Mouse (Mus musculus): ENCODE measurements around the gene Exoc2. TPM values are rescaled to one million over a fixed set of nuclear protein-coding genes. Genes with fewer than 3 reads are reported as not detected.
A peak's percentile ranks its signal among the peaks of the same experiment; 100 is the strongest.

Gene Exoc2
- polyA plus RNA-seq, 1 experiment from 2014 or later = 38.7 TPM

DNA sequence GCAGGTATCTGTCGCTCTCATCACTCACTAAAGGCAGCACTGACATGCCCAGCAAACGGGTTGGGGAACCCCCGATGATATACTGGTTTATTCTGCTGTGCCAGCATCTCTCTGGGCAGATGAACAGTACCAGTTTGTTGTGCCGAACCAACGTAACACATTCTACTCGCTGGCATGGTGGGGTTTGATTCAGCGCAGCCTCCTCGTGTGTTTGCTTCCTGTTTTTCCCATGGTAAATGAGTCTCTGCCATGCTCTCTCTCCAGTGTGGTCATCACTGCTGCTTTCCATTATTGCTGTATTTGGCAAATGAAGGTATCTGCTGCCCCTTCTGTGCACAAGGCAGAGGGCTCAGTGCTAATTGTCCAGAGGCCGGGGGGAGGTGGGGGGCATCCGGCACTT is 15.8 kb upstream of the Exoc2 start:
- no peak overlapping the region for H3K27ac ChIP-seq (replicated peaks)
- no peak for DNase-seq (ENCODE audit: low spot score)
- no peaks in the 10 kb centered on the region for H3K36me3 ChIP-seq (replicated peaks)
- no peak overlapping the region for H3K4me3 ChIP-seq
- H3K27me3 ChIP-seq (replicated peaks; ENCODE audit: low read depth, poor library complexity, severe bottlenecking) = peaks cover 54% of the 10 kb centered on the region
- H3K9me3 ChIP-seq = no peaks in the 10 kb centered on the region
- peaks cover 16% of the 10 kb centered on the region for H3K4me1 ChIP-seq
- WGBS = 88% methylated on average over 10 of the region's 10 CpGs

DNA sequence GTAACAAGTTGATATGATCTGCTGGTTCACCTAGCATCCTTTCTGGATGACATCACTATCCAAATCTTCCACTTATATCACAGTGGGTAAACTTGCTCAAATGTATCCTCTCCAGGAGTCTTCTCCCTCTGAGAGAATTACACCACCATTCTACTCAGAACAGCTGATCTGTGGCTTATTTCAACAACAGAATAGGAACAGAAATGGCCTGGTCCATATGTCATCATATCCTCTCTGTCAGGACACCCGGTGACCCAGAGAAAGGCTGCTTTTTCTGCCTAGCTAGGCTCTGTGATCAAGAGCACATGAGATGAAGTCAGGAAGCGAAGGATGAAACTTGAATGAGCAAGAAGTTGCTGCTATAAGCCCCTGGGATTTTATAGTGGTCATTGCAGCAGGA is 13.8 kb upstream of the Exoc2 start:
- Histone ChIP-seq H3K4me1 (peaks cover 16% of the 10 kb centered on the region), H3K9me3 (no peaks in the 10 kb centered on the region), H3K27me3 (replicated peaks; ENCODE audit: low read depth, poor library complexity, severe bottlenecking) (peaks cover 58% of the 10 kb centered on the region), H3K4me3 (no peak overlapping the region), H3K27ac (replicated peaks) (no peak overlapping the region), H3K36me3 (replicated peaks) (no peaks in the 10 kb centered on the region)
- WGBS = 90% methylated on average over 2 of the region's 2 CpGs
- no peak for DNase-seq (ENCODE audit: low spot score)

DNA sequence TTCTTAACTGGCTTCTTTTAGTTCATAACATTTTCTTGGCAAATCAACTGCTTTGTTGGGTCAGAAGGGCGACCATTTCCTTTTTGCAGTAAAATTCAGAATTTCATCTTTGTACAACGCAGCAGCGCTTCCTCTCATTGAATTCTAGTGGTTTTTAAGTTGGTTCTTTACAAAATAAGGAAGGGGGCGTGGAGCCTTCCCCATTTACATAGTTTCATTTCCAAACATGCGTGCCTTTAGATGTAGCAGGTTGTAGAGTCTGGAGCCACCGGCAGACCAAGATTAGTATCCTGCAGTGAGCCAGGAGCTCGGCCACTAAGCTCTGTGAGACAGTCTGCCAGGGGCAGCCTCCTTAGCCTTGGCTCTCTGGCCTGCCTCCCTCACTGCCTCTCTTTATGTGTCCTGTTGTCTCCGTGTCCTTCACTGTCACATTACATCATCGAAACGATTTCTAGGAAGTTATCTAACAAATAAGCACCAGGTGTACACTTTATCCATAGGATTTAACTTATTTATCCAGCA is 13.1 kb upstream of the Exoc2 start:
- Histone ChIP-seq H3K27ac (replicated peaks) (no peak overlapping the region), H3K9me3 (no peaks in the 10 kb centered on the region), H3K27me3 (replicated peaks; ENCODE audit: low read depth, poor library complexity, severe bottlenecking) (peaks cover 57% of the 10 kb centered on the region), H3K36me3 (replicated peaks) (no peaks in the 10 kb centered on the region), H3K4me3 (no peak overlapping the region), H3K4me1 (peaks cover 16% of the 10 kb centered on the region)
- DNase-seq (ENCODE audit: low spot score) = no peak
- 75% methylated on average over 10 of the region's 10 CpGs for WGBS

DNA sequence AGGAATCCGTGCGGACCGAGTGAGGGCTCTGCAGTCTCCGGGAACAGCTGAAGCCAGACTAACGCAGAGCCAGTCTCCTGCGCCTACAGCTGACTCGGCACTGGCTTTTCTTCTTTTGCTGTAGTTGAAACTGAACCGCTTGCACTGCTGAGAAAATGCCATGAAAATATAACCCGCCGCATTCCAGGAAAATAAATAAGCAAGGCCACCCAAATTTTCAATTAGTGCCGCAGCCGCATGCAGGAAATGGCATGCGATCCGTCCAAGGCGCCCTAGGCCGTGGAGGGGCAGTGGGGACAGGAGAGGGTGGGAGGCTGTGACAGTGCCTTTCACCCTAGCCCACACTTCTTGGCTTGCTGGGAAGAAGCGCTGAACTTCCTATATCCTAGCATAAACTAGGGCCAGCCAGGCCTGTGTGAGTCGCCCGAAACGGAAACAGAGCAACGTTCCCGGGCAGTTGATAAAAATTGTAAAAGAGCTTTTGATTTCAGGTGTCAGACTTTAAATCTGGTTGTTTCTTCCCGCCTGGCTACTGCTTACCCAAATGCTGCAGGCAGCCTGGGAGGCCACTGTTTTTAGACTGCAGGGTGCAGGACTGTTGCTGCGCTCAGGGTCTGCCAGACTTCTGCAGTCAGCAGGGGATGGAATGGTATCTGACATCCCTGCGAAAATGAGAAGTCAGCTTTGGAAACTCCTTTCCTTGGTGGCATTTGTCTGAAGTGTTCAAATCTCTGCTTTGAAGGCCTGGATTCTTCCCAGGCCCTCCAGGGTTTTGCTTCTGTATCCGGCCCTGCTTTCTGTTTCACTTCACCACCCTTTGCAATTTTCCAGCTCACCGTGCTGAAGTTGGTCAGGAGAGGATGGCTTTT is 11.9 kb upstream of the Exoc2 start:
- no peaks in the 10 kb centered on the region for H3K9me3 ChIP-seq
- H3K27me3 ChIP-seq (replicated peaks; ENCODE audit: low read depth, poor library complexity, severe bottlenecking) = peaks cover 48% of the 10 kb centered on the region
- no peaks in the 10 kb centered on the region for H3K36me3 ChIP-seq (replicated peaks)
- H3K27ac ChIP-seq (replicated peaks) = peak overlapping the region; percentile 66
- H3K4me1 ChIP-seq = peaks cover 16% of the 10 kb centered on the region
- DNase-seq (ENCODE audit: low spot score) = peak; percentile 56
- WGBS = 14% methylated on average over 27 of the region's 27 CpGs
- peak overlapping the region; percentile 51 for H3K4me3 ChIP-seq

DNA sequence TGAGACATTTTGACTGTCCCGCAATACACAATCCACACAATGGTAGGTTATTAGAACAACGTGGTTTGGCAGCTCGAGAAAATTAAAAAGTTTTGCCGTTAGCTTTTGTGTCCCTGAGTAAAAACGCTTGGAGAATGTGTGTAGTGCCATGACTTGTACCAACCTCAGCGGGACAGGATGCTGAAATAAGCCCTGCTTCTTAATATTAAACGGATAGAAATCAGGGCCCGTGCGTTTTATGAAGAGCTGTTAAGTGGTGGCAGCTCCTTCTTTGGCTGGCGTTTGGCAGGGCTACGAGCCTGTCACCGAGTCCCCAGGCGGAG is 11.3 kb upstream of the Exoc2 start:
- WGBS = 20% methylated on average over 13 of the region's 13 CpGs
- no peaks in the 10 kb centered on the region for H3K36me3 ChIP-seq (replicated peaks)
- peaks cover 16% of the 10 kb centered on the region for H3K4me1 ChIP-seq
- no peak for DNase-seq (ENCODE audit: low spot score)
- peak overlapping the region; percentile 57 for H3K27ac ChIP-seq (replicated peaks)
- H3K9me3 ChIP-seq = no peaks in the 10 kb centered on the region
- peaks cover 48% of the 10 kb centered on the region for H3K27me3 ChIP-seq (replicated peaks; ENCODE audit: low read depth, poor library complexity, severe bottlenecking)
- H3K4me3 ChIP-seq = peak overlapping the region; percentile 51

DNA sequence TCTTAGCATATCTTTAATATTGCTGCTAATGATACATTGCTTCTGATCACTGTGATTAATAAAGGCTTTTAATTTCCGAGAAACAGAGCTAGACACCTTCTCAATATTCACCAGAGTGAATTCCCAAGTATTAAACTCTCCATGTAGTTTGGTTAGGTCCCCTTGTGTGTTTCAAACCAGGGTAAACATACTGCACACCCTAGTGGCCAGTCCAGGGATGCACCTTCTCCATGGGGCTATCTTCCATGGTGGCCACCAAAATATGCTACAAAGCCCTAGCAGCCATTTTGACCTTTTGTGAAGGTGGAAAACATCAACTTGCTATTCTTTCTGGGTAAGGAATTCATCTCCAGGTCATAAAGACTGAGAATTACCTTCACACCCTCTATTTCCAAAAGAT is 7.8 kb upstream of the Exoc2 start:
- 67% methylated on average over 1 of the region's 1 CpGs for WGBS
- Histone ChIP-seq H3K27ac (replicated peaks) (no peak overlapping the region), H3K4me3 (no peak overlapping the region), H3K4me1 (peaks cover 16% of the 10 kb centered on the region), H3K27me3 (replicated peaks; ENCODE audit: low read depth, poor library complexity, severe bottlenecking) (peaks cover 30% of the 10 kb centered on the region), H3K36me3 (replicated peaks) (no peaks in the 10 kb centered on the region), H3K9me3 (no peaks in the 10 kb centered on the region)
- DNase-seq (ENCODE audit: low spot score) = peak; percentile 34

DNA sequence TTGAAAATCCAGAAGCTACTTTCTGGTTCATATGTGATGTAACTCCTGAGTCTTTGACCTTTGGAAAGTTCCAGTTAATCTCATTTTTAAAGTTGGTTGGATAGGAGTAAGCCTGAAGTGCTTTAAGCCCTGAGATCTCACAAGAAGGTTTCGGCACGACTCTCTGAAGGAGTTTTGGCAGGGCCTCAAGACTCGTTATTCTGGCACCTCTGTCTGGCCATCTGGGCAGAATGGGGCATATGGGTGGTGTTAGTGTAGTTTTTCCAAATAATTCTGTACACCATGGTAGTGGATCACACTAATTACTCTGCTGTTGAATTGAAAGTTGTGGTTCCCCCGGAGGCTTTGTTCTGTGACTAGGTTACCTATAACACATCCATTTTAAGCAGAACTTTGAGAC is 4.3 kb upstream of the Exoc2 start:
- no peak overlapping the region for H3K4me3 ChIP-seq
- no peak for DNase-seq (ENCODE audit: low spot score)
- H3K36me3 ChIP-seq (replicated peaks) = no peaks in the 10 kb centered on the region
- H3K27me3 ChIP-seq (replicated peaks; ENCODE audit: low read depth, poor library complexity, severe bottlenecking) = 0 out of 2 replicates have a peak, but pooled peaks cover 4% of the 10 kb centered on the region
- no peaks in the 10 kb centered on the region for H3K9me3 ChIP-seq
- H3K27ac ChIP-seq (replicated peaks) = no peak overlapping the region
- peaks cover 10% of the 10 kb centered on the region for H3K4me1 ChIP-seq
- 73% methylated on average over 4 of the region's 4 CpGs for WGBS

DNA sequence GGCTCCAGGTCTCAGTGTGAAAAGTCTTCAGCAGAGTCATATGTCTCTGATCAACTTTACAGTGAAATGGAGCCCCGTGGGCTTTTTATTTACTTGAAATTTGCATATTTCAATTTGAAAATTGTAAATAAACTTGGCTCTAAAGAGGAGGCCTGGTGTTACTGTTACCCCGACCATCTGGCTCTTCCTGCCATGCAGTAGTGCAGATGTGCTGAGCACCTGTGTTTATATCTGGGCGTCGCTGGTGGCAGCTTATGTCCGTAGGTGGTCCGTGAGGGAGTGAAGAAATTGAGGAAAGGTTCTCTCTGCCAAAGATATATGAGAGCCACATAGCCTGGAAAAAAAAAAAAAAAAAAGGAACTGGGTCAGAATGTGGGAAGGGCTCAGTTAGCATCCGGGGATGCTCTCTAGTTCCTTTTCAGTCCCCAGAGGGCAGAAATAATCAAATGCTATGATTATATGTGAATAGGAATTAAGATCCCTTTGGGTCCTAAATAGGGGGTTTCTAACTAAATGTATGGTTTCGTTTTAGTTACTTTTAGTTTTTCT is 2.7 kb upstream of the Exoc2 start:
- 0 out of 2 replicates have a peak, but pooled peaks cover 4% of the 10 kb centered on the region for H3K27me3 ChIP-seq (replicated peaks; ENCODE audit: low read depth, poor library complexity, severe bottlenecking)
- H3K27ac ChIP-seq (replicated peaks) = no peak overlapping the region
- DNase-seq (ENCODE audit: low spot score) = no peak
- no peaks in the 10 kb centered on the region for H3K9me3 ChIP-seq
- no peak overlapping the region for H3K4me3 ChIP-seq
- H3K36me3 ChIP-seq (replicated peaks) = no peaks in the 10 kb centered on the region
- WGBS = 64% methylated on average over 8 of the region's 8 CpGs
- peaks cover 22% of the 10 kb centered on the region for H3K4me1 ChIP-seq

DNA sequence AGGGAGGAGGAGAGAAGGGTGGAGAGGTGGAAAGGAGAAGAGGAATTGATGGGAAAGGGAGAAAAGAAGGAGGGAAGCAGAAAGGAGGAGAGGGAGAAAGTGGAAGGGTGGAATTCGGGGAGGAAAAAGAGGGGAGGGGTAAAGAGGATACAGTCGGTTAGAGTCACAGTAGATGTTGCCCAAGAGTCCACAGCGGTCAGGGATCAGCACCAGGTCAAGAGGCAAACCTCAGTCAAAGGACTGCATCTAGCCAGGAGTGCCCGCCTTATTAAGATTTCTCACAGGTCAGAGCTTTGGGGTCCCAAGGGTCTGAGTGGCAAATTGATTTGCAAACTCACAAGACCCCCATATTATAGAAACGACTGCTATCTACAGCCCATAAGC is 346 bp upstream of the Exoc2 start:
- Histone ChIP-seq H3K27ac (replicated peaks) (peak overlapping the region; percentile 95), H3K4me3 (peak overlapping the region; percentile 90), H3K4me1 (peaks cover 32% of the 10 kb centered on the region), H3K9me3 (no peaks in the 10 kb centered on the region), H3K36me3 (replicated peaks) (no peaks in the 10 kb centered on the region), H3K27me3 (replicated peaks; ENCODE audit: low read depth, poor library complexity, severe bottlenecking) (0 out of 2 replicates have a peak, but pooled peaks cover 4% of the 10 kb centered on the region)
- WGBS = 17% methylated on average over 5 of the region's 5 CpGs
- no peak for DNase-seq (ENCODE audit: low spot score)

DNA sequence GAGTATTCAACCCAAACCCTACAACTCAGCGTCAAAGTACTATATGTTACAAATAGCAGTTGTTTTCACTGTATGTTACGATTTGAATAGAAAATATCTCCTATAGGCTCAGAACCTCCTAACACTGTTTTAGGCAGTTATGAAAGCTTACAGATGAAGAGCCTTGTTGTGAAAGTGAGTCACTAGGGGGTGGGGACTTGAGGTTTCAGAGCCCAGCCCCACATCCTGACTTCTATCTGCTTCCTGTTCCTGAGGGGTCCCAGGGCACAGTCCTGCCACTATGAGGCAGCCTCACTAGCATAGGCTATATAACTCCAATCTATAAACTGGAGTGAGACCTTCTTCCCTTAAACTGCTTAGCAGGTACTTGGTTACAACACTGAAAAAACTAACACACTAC is 1.8 kb downstream of the Exoc2 start:
- no peak for DNase-seq (ENCODE audit: low spot score)
- H3K4me1 ChIP-seq = peaks cover 46% of the 10 kb centered on the region
- 95% methylated on average over 2 of the region's 2 CpGs for WGBS

DNA sequence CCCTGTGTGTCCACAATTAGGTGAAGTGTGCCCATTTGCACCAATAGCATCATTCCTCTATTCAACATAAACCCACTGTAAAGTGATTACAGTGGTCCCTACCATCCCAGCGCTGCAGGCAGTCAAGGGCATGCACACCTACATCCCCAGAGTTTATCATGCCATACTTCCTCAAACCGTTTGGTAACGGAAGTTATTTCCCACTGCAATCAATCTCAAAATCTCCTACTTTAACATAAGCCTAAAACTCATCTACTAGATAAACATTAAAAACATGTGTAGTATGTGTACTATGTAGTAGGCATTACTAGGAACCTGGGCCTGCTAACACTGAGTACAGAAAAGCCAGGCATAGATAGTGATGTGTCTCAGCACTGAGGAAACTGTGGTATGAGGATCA is 2.8 kb downstream of the Exoc2 start:
- Histone ChIP-seq H3K27ac (replicated peaks) (no peak overlapping the region), H3K4me1 (peaks cover 57% of the 10 kb centered on the region), H3K27me3 (replicated peaks; ENCODE audit: low read depth, poor library complexity, severe bottlenecking) (no peaks in the 10 kb centered on the region), H3K9me3 (no peaks in the 10 kb centered on the region), H3K36me3 (replicated peaks) (no peaks in the 10 kb centered on the region), H3K4me3 (no peak overlapping the region)
- WGBS = 89% methylated on average over 3 of the region's 3 CpGs
- no peak for DNase-seq (ENCODE audit: low spot score)

More for the DNA sequence above, 1.8 kb downstream of the Exoc2 start:
- H3K27me3 ChIP-seq (replicated peaks; ENCODE audit: low read depth, poor library complexity, severe bottlenecking) = no peaks in the 10 kb centered on the region
- H3K9me3 ChIP-seq = no peaks in the 10 kb centered on the region
- H3K4me3 ChIP-seq = no peak overlapping the region
- H3K27ac ChIP-seq (replicated peaks) = no peak overlapping the region
- H3K36me3 ChIP-seq (replicated peaks) = no peaks in the 10 kb centered on the region

DNA sequence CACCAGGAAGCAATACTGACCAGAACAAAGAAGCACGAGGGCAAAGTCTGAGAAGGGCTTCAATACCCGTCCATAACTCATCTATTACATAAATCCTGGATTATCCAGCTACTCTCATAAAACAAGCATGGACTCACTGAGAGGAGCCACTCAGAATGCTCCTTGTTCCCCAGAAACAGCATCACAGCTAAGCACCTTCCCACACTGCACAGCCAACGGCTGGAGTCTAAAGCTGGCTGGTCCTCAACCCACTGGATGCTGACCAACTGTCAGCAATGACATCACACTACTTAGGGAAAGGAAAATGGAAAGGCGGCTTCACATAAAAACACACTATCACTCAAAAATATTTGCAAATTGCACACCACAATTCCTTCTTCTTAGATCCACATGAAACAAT is 5.6 kb downstream of the Exoc2 start:
- H3K9me3 ChIP-seq = no peaks in the 10 kb centered on the region
- H3K4me3 ChIP-seq = no peak overlapping the region
- H3K27ac ChIP-seq (replicated peaks) = no peak overlapping the region
- no peaks in the 10 kb centered on the region for H3K36me3 ChIP-seq (replicated peaks)
- 69% methylated on average over 4 of the region's 4 CpGs for WGBS
- H3K4me1 ChIP-seq = peaks cover 67% of the 10 kb centered on the region
- no peak for DNase-seq (ENCODE audit: low spot score)
- no peaks in the 10 kb centered on the region for H3K27me3 ChIP-seq (replicated peaks; ENCODE audit: low read depth, poor library complexity, severe bottlenecking)

DNA sequence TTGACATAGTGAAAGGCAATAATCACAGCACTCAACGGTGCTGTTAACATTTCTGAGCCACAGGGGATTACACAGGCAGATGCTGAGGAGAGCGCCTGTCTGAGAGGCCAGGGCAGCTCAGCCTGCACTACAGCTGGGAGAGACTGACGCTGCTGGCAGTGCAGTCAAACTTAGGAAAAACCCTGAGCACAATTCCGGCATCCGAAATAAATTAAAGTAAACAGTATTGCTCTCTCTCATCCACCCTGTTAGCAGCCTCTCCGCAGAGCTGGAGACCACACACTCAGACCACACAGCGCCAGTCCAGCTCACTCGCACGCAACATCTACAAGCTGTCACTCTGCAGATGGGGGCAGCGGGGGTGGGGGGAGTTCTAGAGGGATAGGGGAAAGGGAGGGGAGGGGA is 7.4 kb downstream of the Exoc2 start:
- no peaks in the 10 kb centered on the region for H3K9me3 ChIP-seq
- no peaks in the 10 kb centered on the region for H3K27me3 ChIP-seq (replicated peaks; ENCODE audit: low read depth, poor library complexity, severe bottlenecking)
- peak overlapping the region; percentile 36 for H3K4me3 ChIP-seq
- peaks cover 54% of the 10 kb centered on the region for H3K4me1 ChIP-seq
- 9% methylated on average over 10 of the region's 10 CpGs for WGBS
- peak overlapping the region; percentile 68 for H3K27ac ChIP-seq (replicated peaks)
- DNase-seq (ENCODE audit: low spot score) = peak; percentile 82
- 0 out of 2 replicates have a peak, but pooled peaks cover under 1% of the 10 kb centered on the region for H3K36me3 ChIP-seq (replicated peaks)

All from embryonic facial prominence, embryonic 10.5 days (tissue).